Mouse (Mus musculus) brain, adult 2 months (tissue): ENCODE results near the gene Il11ra1.
A peak's percentile ranks its signal among the peaks of the same experiment; 100 is the strongest.
"Not testable (repeated sequence)": the region's sequence is repeated elsewhere in the genome, so short reads cannot be mapped to it uniquely, and the experiment has no call there.

Experiments used
- DNase-seq: peaks from one replicate; pipeline ENCODE4 v3.0.0; 2011; ENCODE audit warnings: low read depth, low spot score

Il11ra1 gene

GRCm38 (mm10) chr4:41699783-41700182, at the start of gene Il11ra1:
Gene Il11ra1, plus strand, starts transcription at chr4:41699989.
- not testable (repeated sequence) for DNase-seq

- peak; percentile 87 for DNase-seq
These were observed 46.5 kb upstream of the Il11ra1 start for GRCm38 (mm10) chr4:41653296-41653695.

GRCm38 (mm10) chr4:41653730-41654129, 46.1 kb upstream of the Il11ra1 start:
- DNase-seq: no peak

GRCm38 (mm10) chr4:41654217-41654616, 45.6 kb upstream of the Il11ra1 start:
- DNase-seq: peak; percentile 76

GRCm38 (mm10) chr4:41655525-41655924, 44.3 kb upstream of the Il11ra1 start:
- DNase-seq: no peak

- DNase-seq: no peak
These were observed 41.0 kb upstream of the Il11ra1 start for GRCm38 (mm10) chr4:41658566-41659384.

- DNase-seq: no peak
These were observed 40.2 kb upstream of the Il11ra1 start for GRCm38 (mm10) chr4:41659556-41659955.

GRCm38 (mm10) chr4:41660851-41661430, 38.8 kb upstream of the Il11ra1 start:
- DNase-seq: no peak

GRCm38 (mm10) chr4:41662723-41663122, 37.1 kb upstream of the Il11ra1 start:
- DNase-seq: no peak

- DNase-seq: no peak
These were observed 36.2 kb upstream of the Il11ra1 start for GRCm38 (mm10) chr4:41663614-41664013.

GRCm38 (mm10) chr4:41664533-41664932, 35.3 kb upstream of the Il11ra1 start:
- DNase-seq: no peak

- no peak for DNase-seq
These were observed 34.6 kb upstream of the Il11ra1 start for GRCm38 (mm10) chr4:41665009-41665675.

GRCm38 (mm10) chr4:41666646-41667045, 33.1 kb upstream of the Il11ra1 start:
- no peak for DNase-seq

GRCm38 (mm10) chr4:41670836-41671235, 29.0 kb upstream of the Il11ra1 start:
- DNase-seq: no peak

GRCm38 (mm10) chr4:41671500-41671899, 28.3 kb upstream of the Il11ra1 start:
- no peak for DNase-seq

- DNase-seq: no peak
These were observed 27.8 kb upstream of the Il11ra1 start for GRCm38 (mm10) chr4:41671963-41672480.

GRCm38 (mm10) chr4:41672522-41672963, 27.2 kb upstream of the Il11ra1 start:
- DNase-seq: no peak

GRCm38 (mm10) chr4:41673186-41673585, 26.6 kb upstream of the Il11ra1 start:
- peak; percentile 69 for DNase-seq

- peak; percentile 60 for DNase-seq
These were observed 23.4 kb upstream of the Il11ra1 start for GRCm38 (mm10) chr4:41676248-41677005.

GRCm38 (mm10) chr4:41677006-41677629, 22.7 kb upstream of the Il11ra1 start:
- peak; percentile 90 for DNase-seq

- DNase-seq: no peak
These were observed 20.9 kb upstream of the Il11ra1 start for GRCm38 (mm10) chr4:41678863-41679262.
